Mouse (Mus musculus) forebrain, embryonic 11.5 days (tissue): ENCODE data around the gene Sycp2. TPM values are rescaled to one million over a fixed set of nuclear protein-coding genes. Genes with fewer than 3 reads are reported as not detected.

Experiments
- ATAC-seq: fragments of 200-750 bp; cut with Nextera tagmentation; replicated peaks from 2 replicates; pipeline ENCODE4 v1.8.0; 2017; ENCODE audit warnings: moderate TSS enrichment; ENCODE audit not compliant: low FRiP score
- DNase-seq: peaks from one replicate; pipeline ENCODE4 v3.0.0-alpha.2; 2017; ENCODE audit warnings: low spot score
- H3K27ac ChIP-seq: fragments of 300-500 bp; sonication (generic); 2 replicates; pipeline ENCODE4 v1.5.1; 2014; ENCODE audit warnings: low read depth, low read length
- H3K27me3 ChIP-seq: fragments of 300-500 bp; sonication (generic); 2 replicates; pipeline ENCODE4 v1.6.1; 2014; ENCODE audit warnings: mild to moderate bottlenecking, low read length, mixed read lengths; ENCODE audit not compliant: control insufficient read depth, insufficient read depth
- H3K36me3 ChIP-seq: fragments of 300-500 bp; sonication (generic); 2 replicates; pipeline ENCODE4 v1.6.1; 2014; ENCODE audit warnings: mild to moderate bottlenecking, low read length, moderate library complexity, mixed read lengths; ENCODE audit not compliant: control insufficient read depth, insufficient read depth
- H3K4me1 ChIP-seq: fragments of 300-500 bp; sonication (generic); replicated peaks from 2 replicates; pipeline ENCODE4 v1.6.1; 2014; ENCODE audit warnings: low read length, mixed read lengths; ENCODE audit not compliant: control insufficient read depth, insufficient read depth
- H3K4me2 ChIP-seq: fragments of 300-500 bp; sonication (generic); 2 replicates; pipeline ENCODE4 v1.6.1; 2014; ENCODE audit warnings: low read depth, mild to moderate bottlenecking, low read length, moderate library complexity, mixed read lengths; ENCODE audit not compliant: severe bottlenecking
- H3K4me3 ChIP-seq: fragments of 300-500 bp; sonication (generic); 2 replicates; pipeline ENCODE4 v1.5.1; 2014; ENCODE audit warnings: low read depth, low read length
- H3K9ac ChIP-seq: fragments of 300-500 bp; sonication (generic); 2 replicates; pipeline ENCODE4 v1.6.1; 2014; ENCODE audit warnings: low read length
- H3K9me3 ChIP-seq: fragments of 300-500 bp; sonication (generic); 2 replicates; pipeline ENCODE4 v1.6.1; 2016; ENCODE audit warnings: low read length, mixed read lengths; ENCODE audit not compliant: control insufficient read depth
- WGBS: fragments of 180-500 bp; shearing (Covaris S2); extraction: QIAGEN DNeasy Blood & Tissue Kit; methylation state at CpG from one replicate; pipeline ENCODE4 v1.1.7; 2014; 5-methylcytosine and 5-hydroxymethylcytosine counted together
- polyA plus RNA-seq: library from polyadenylated mRNA; unstranded; fragments of >200 nt; fragmentation: Nextera tagmentation; extraction: Ambion mirVana; gene quantifications from 2 replicates; pipeline ENCODE4 v1.2.1, GENCODE M21; 2014

The Sycp2 gene
- polyA plus RNA-seq, 1 experiment from 2014 or later: 0.08 TPM

DNA sequence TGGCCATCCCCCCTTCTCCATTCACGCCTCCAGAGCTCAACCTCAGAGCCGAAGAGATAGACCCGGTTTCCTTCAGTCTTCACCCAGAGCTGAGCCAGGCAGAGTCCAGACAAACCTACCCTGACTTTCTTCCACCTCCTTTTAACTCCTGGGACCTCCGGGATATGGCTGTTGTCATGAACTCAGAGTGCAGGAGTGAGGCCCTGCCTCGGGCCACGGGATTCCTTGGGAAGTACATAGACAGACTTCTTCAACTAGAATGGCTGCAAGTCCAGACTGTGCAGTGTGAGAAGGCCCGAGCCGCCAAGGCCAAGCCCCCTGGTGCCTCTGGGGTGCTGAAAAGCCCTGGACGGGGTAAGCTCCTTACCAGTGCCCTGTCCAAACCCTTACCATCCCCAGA, 13.1 kb upstream of the Sycp2 start:
- ATAC-seq (no peak), DNase-seq (no peak)
- no peaks in the 10 kb centered on the region for H3K36me3 ChIP-seq
- H3K27me3 ChIP-seq: no peaks in the 10 kb centered on the region
- H3K4me2 ChIP-seq: no peak overlapping the region
- no peaks in the 10 kb centered on the region for H3K9me3 ChIP-seq
- WGBS: 87% methylated on average over 9 of the region's 9 CpGs
- H3K4me1 ChIP-seq: no peaks in the 10 kb centered on the region
- no peak overlapping the region for H3K27ac ChIP-seq
- H3K9ac ChIP-seq: no peak overlapping the region
- no peak overlapping the region for H3K4me3 ChIP-seq

DNA sequence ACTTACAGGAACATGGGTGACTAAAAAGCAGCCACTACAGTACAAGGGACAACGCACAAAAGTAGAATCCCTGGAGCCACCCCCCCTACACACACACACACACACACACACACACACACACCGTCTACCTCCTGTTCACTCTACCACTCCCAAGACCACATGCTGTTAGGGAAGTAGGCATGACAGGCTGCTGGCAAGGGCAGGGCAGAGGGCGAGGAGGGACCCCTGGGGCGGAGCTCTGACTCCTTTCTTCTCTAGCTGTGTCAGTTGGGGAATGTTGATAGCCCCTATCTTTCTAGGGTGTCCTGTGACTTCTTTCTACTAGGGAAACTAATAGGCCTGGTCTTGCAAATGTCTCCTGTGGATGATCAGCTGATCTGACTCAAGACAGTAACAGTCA, 9.5 kb upstream of the Sycp2 start:
- 73% methylated on average over 4 of the region's 4 CpGs for WGBS

GRCm38 (mm10) chr2:178416427-178416826, 8.9 kb upstream of the Sycp2 start:
- Histone ChIP-seq H3K27me3 (peaks cover 14% of the 10 kb centered on the region), H3K9ac (no peak overlapping the region), H3K27ac (no peak overlapping the region), H3K36me3 (no peaks in the 10 kb centered on the region), H3K4me2 (no peak overlapping the region), H3K4me3 (no peak overlapping the region), H3K9me3 (no peaks in the 10 kb centered on the region), H3K4me1 (peaks cover 5% of the 10 kb centered on the region; the same call in 1 of the 2 replicates)
- no peak for DNase-seq
- no peak for ATAC-seq
- WGBS: 78% methylated on average over 13 of the region's 13 CpGs

More for the DNA sequence above, 9.5 kb upstream of the Sycp2 start:
- no peak for DNase-seq
- no peak overlapping the region for H3K9ac ChIP-seq
- no peak overlapping the region for H3K4me3 ChIP-seq
- peaks cover 5% of the 10 kb centered on the region; the same call in 1 of the 2 replicates for H3K4me1 ChIP-seq
- no peaks in the 10 kb centered on the region for H3K36me3 ChIP-seq
- H3K27ac ChIP-seq: no peak overlapping the region
- no peaks in the 10 kb centered on the region for H3K9me3 ChIP-seq
- ATAC-seq: no peak
- peaks cover 14% of the 10 kb centered on the region for H3K27me3 ChIP-seq
- H3K4me2 ChIP-seq: no peak overlapping the region

DNA sequence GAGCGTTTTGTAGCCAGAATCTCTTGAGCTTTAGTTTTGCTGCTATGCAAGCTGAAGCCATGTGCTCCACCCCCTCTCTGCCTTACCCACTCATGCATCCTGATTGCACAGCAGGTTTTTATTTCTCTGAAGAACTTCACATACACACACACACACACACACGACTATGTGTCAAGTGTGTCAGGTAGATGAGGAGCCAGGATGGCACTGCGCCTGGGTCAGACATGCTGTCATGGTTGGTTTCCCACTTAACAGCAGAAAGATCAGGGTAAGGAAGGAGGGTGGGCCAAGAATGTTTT, 7.6 kb upstream of the Sycp2 start:
- H3K27ac ChIP-seq: no peak overlapping the region
- 46% methylated on average over 3 of the region's 3 CpGs for WGBS

DNA sequence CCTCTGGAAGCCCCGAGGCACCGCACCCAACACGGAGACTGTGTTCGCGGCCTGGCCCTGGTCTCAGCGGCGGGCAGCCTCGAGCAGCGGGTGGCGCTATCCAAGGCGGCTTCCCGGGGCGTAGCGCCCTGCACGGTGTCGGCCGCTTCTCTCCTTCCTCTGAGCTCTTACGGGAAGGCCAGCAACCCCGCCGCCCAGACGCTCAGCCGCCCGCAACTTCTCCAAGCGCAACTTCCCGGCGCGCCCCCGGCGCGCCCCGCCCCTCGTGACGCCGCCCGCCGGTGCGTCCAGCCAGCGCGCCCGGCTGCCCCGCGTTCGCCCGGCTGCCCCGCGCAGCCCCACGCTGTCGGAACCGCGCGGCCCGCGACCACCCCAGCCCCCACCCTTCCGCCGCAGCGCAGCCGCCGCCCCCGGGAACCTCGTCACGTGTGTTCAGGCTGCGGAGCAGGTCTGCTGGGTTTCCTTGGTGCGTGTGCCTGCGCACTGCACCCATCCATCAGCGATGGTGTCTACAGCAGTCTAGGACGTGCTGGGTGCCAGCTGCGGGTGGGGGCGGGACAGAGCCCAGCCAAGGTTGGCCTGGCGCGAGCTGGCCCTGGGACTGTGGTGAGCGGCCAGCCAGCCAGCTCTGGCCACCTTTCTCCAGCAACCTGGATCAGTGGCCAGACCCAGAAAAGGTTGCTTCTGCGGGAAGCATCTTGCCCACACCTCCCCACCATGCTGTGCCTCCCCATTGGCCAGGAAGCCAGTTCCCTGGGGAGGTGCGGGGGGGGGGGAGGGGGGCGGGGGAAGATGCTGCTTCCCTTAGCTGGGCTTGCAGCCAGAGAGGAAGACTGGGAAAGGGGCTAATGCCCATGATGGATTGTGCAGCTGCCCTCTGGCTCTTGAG, 7.0 kb upstream of the Sycp2 start, which contains the start of the genes Ppp1r3d and Fam217b:
Gene Ppp1r3d (minus strand): TSS at position 212 of the 889 bp plus-strand sequence.
Gene Fam217b (plus strand): TSS at position 264 of the 889 bp plus-strand sequence.
- Histone ChIP-seq H3K4me2 (peak within 1 kb of the TSS; percentile 84), H3K36me3 (no peaks in the 10 kb centered on the region), H3K4me1 (peaks cover 5% of the 10 kb centered on the region; the same call in 1 of the 2 replicates), H3K9ac (peak within 1 kb of the TSS; percentile 52), H3K27ac (no peak within 1 kb of the TSS), H3K27me3 (peaks cover 14% of the 10 kb centered on the region), H3K9me3 (no peaks in the 10 kb centered on the region), H3K4me3 (peak within 1 kb of the TSS; percentile 71)
- peak; percentile 74 for DNase-seq
- WGBS: under 1% methylated on average over 69 of the region's 74 CpGs
- ATAC-seq: peak; percentile 80

More for the DNA sequence above, 7.6 kb upstream of the Sycp2 start:
- peak overlapping the region; percentile 84 for H3K4me2 ChIP-seq
- H3K4me3 ChIP-seq: peak overlapping the region; percentile 71
- H3K9ac ChIP-seq: no peak overlapping the region
- H3K27me3 ChIP-seq: peaks cover 14% of the 10 kb centered on the region
- peak; percentile 1; the same call in 1 of the 2 replicates for ATAC-seq
- peaks cover 5% of the 10 kb centered on the region; the same call in 1 of the 2 replicates for H3K4me1 ChIP-seq
- no peak for DNase-seq
- no peaks in the 10 kb centered on the region for H3K9me3 ChIP-seq
- H3K36me3 ChIP-seq: no peaks in the 10 kb centered on the region

DNA sequence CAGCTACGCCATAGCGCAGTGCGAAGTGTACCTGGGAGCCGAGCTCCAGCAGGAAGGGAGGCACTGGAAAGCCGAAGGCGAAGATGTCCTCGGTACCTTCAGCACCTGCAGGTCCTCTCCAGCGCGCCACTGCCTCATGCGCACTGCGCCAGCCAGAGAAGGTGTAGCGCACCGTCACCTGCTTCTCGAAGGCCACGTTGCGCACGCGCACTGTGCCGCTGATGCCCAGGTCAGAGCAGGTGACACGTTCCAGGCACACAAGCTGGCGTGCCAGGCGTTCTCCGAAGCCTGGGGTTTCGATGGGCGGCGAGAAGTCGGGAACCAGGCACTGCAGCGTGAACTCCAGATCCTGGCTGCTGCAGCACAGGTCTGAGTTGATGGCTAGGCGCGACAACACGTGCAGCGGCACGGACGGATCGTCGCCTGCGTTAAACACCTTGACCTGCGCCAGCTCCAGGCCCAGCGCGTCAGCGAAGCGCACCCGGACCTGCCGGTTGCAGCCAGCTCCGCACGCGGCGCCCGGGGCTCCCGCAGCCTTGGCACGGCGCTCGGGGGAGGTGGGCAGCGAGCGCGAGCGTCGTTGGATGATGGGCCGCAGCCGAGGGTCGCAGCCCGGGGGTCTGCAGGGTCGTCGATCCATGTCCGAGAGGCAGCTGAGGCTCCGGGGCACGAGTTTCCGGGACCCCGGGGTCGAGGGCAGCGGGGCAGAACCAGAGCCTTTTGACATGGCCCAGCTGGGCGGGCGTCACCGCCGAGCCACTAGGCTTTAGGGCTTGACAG, 6.2 kb upstream of the Sycp2 start:
- Histone ChIP-seq H3K27ac (no peak overlapping the region), H3K4me2 (peak overlapping the region; percentile 84), H3K27me3 (peaks cover 14% of the 10 kb centered on the region), H3K4me1 (peaks cover 5% of the 10 kb centered on the region; the same call in 1 of the 2 replicates), H3K9ac (peak overlapping the region; percentile 52), H3K9me3 (no peaks in the 10 kb centered on the region), H3K4me3 (peak overlapping the region; percentile 71), H3K36me3 (no peaks in the 10 kb centered on the region)
- peak; percentile 28 for ATAC-seq
- DNase-seq: peak; percentile 67
- 16% methylated on average over 74 of the region's 75 CpGs for WGBS

- H3K27me3 ChIP-seq: peaks cover 14% of the 10 kb centered on the region
- H3K4me2 ChIP-seq: no peak overlapping the region
- WGBS: 73% methylated on average over 13 of the region's 13 CpGs
- no peak overlapping the region for H3K4me3 ChIP-seq
- no peak for ATAC-seq
- no peak overlapping the region for H3K27ac ChIP-seq
- no peak for DNase-seq
- H3K4me1 ChIP-seq: peaks cover 5% of the 10 kb centered on the region; the same call in 1 of the 2 replicates
- no peaks in the 10 kb centered on the region for H3K9me3 ChIP-seq
- H3K9ac ChIP-seq: no peak overlapping the region
- H3K36me3 ChIP-seq: no peaks in the 10 kb centered on the region
Measured at GRCm38 (mm10) chr2:178413081-178413480, 5.6 kb upstream of the Sycp2 start.

- Histone ChIP-seq H3K36me3 (no peaks in the 10 kb centered on the region), H3K4me2 (no peak overlapping the region), H3K27ac (no peak overlapping the region), H3K9me3 (no peaks in the 10 kb centered on the region; the same call in 1 of the 2 replicates), H3K4me1 (peaks cover 5% of the 10 kb centered on the region; the same call in 1 of the 2 replicates), H3K4me3 (no peak overlapping the region), H3K9ac (no peak overlapping the region), H3K27me3 (peaks cover 14% of the 10 kb centered on the region)
- ATAC-seq (no peak), DNase-seq (no peak)
- 84% methylated on average over 6 of the region's 6 CpGs for WGBS
Measured at GRCm38 (mm10) chr2:178412598-178412997, 5.1 kb upstream of the Sycp2 start.
